Mouse (Mus musculus) embryonic facial prominence, embryonic 11.5 days (tissue): ENCODE measurements around the gene Mlxipl. TPM values are rescaled to one million over a fixed set of nuclear protein-coding genes. Genes with fewer than 3 reads are reported as not detected.
A peak's percentile ranks its signal among the peaks of the same experiment; 100 is the strongest.

Experiments used
- ATAC-seq: fragments of 200-750 bp; cut with Nextera tagmentation; replicated peaks from 2 replicates; pipeline ENCODE4 v1.8.0; 2017; ENCODE audit warnings: low read depth; ENCODE audit not compliant: insufficient number of reproducible peaks, low FRiP score, low TSS enrichment
- DNase-seq: peaks from one replicate; pipeline ENCODE4 v3.0.0-alpha.2; 2015; ENCODE audit warnings: low spot score
- H3K27ac ChIP-seq: fragments of 300-500 bp; sonication (generic); replicated peaks from 2 replicates; pipeline ENCODE4 v1.5.1; 2014; ENCODE audit warnings: mild to moderate bottlenecking, low read depth, low read length, control low read depth
- H3K27me3 ChIP-seq: fragments of 300-500 bp; sonication (generic); 2 replicates; pipeline ENCODE4 v1.6.1; 2014; ENCODE audit warnings: mild to moderate bottlenecking, low read length, moderate library complexity, mixed read lengths; ENCODE audit not compliant: control insufficient read depth, insufficient read depth
- H3K36me3 ChIP-seq: fragments of 300-500 bp; sonication (generic); replicated peaks from 2 replicates; pipeline ENCODE4 v1.6.1; 2014; ENCODE audit warnings: low read depth, mild to moderate bottlenecking, low read length, moderate library complexity, mixed read lengths; ENCODE audit not compliant: control insufficient read depth, insufficient read depth
- H3K4me1 ChIP-seq: fragments of 300-500 bp; sonication (generic); 2 replicates; pipeline ENCODE4 v1.6.1; 2014; ENCODE audit warnings: low read length, mixed read lengths; ENCODE audit not compliant: control insufficient read depth, insufficient read depth
- H3K4me2 ChIP-seq: fragments of 300-500 bp; sonication (generic); 2 replicates; pipeline ENCODE4 v1.6.1; 2014; ENCODE audit warnings: low read depth, mild to moderate bottlenecking, control low read depth, low read length, moderate library complexity
- H3K4me3 ChIP-seq: fragments of 300-500 bp; sonication (generic); 2 replicates; pipeline ENCODE4 v1.5.1; 2014; ENCODE audit warnings: low read depth, low read length, control low read depth
- H3K9ac ChIP-seq: fragments of 300-500 bp; sonication (generic); replicated peaks from 2 replicates; pipeline ENCODE4 v1.6.1; 2014; ENCODE audit warnings: mild to moderate bottlenecking, control low read depth, low read length
- H3K9me3 ChIP-seq: fragments of 300-500 bp; sonication (generic); replicated peaks from 2 replicates; pipeline ENCODE4 v1.6.1; 2016; ENCODE audit warnings: mild to moderate bottlenecking, low read length, inconsistent platforms, mixed read lengths; ENCODE audit not compliant: control insufficient read depth
- WGBS: fragments of 180-500 bp; shearing (Covaris S2); extraction: QIAGEN DNeasy Blood & Tissue Kit; methylation state at CpG from one replicate; pipeline ENCODE4 v1.1.7; 2014; 5-methylcytosine and 5-hydroxymethylcytosine counted together
- polyA plus RNA-seq: library from polyadenylated mRNA; unstranded; fragments of >200 nt; fragmentation: Nextera tagmentation; extraction: Ambion mirVana; gene quantifications from 2 replicates; pipeline ENCODE4 v1.2.1, GENCODE M21; 2014

The Mlxipl gene
- polyA plus RNA-seq, 1 experiment from 2014 or later = 1.9 TPM

DNA sequence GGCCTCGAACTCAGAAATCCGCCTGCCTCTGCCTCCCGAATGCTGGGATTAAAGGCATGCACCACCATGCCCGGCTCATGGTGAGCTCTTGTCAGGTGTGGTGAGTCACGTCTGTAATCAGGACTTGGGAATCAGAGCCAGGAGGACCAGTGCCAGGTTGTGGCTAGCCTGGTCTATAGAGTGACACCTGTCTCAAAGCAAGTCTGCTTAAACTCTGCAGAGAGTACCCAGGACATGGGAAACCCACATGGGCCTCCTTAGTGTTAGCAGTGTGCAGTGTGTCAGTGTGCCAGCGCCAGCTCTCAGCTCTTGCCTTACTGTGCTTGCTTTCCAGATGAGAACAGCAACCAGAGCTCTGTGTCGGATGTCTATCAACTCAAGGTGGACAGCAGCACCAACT, 89.9 kb downstream of the Mlxipl start:
- Histone ChIP-seq H3K4me2 (no peak overlapping the region), H3K4me1 (no peaks in the 10 kb centered on the region), H3K4me3 (no peak overlapping the region), H3K27me3 (no peaks in the 10 kb centered on the region), H3K27ac (no peak overlapping the region), H3K9me3 (no peaks in the 10 kb centered on the region), H3K36me3 (peaks cover 13% of the 10 kb centered on the region), H3K9ac (no peak overlapping the region)
- no peak for ATAC-seq
- DNase-seq = no peak
- 93% methylated on average over 7 of the region's 7 CpGs for WGBS

DNA sequence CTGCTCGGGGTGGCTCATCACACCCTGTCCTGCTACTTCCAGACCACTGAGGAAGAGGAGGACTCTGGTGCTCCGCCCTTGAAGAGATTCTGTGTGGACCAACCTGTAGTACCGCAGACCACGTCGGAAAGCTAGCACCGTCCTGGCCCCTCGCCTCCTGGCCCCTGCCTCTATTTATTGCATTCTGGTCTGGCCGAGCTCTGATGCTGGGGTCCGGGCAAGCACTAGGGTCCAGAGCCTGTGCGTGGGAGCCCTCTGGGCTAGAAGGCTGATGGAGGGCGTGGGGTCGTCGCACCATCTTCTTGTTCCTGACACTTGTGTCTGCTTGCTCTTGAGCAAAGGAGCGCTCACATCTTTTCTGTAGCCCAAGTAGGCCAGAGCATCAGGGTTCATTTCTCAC, 91.1 kb downstream of the Mlxipl start:
- Histone ChIP-seq H3K9ac (no peak overlapping the region), H3K27me3 (no peaks in the 10 kb centered on the region), H3K9me3 (no peaks in the 10 kb centered on the region), H3K4me3 (no peak overlapping the region), H3K4me1 (no peaks in the 10 kb centered on the region), H3K36me3 (peaks cover 13% of the 10 kb centered on the region), H3K4me2 (no peak overlapping the region), H3K27ac (no peak overlapping the region)
- WGBS = 92% methylated on average over 14 of the region's 14 CpGs
- ATAC-seq (no peak), DNase-seq (no peak)

GRCm38 (mm10) chr5:135181776-135182175, 92.1 kb downstream of the Mlxipl start:
- Histone ChIP-seq H3K9me3 (no peaks in the 10 kb centered on the region), H3K36me3 (peaks cover 13% of the 10 kb centered on the region), H3K9ac (no peak overlapping the region), H3K4me1 (no peaks in the 10 kb centered on the region), H3K27ac (no peak overlapping the region), H3K4me2 (no peak overlapping the region), H3K27me3 (no peaks in the 10 kb centered on the region), H3K4me3 (no peak overlapping the region)
- ATAC-seq (no peak), DNase-seq (no peak)
- WGBS = 77% methylated on average over 6 of the region's 6 CpGs

DNA sequence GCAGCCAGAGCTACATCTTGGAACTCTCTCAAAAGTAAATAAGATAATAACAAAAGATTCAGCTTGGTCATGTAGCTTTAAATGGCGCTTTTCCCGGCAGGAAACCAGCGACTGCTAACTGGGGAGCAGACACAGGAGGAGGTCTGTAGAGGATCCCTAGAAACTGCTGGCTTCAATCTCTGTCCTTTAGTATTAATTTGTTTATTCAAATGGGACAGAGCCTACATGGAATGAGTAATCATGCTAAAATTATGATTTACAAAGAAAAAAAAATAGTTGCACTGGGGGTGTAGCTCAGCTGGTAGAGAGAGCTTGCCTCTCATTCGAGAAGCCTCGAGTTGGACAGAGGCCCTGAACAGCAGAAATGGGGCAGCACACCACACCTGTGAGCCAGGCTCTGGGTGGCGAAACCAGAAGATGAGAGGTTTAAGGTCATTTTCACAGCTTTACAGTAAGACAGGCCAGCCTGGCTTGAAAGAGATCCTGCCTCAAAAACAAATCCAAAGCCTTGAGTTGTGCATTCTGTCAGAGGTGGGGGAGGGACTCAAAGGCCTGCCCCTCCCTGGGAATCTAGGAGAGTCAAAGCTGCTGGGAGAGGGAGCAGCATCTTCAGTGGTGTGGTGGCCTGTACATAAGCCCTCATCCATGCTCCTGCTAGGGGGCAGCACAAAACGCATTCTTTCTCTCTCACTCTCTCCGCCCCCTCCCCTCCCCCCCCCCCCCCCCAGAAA, 93.6 kb downstream of the Mlxipl start:
- Histone ChIP-seq H3K4me3 (no peak overlapping the region), H3K27me3 (no peaks in the 10 kb centered on the region), H3K36me3 (peaks cover 11% of the 10 kb centered on the region), H3K4me2 (no peak overlapping the region), H3K4me1 (no peaks in the 10 kb centered on the region), H3K9me3 (no peaks in the 10 kb centered on the region), H3K27ac (no peak overlapping the region), H3K9ac (no peak overlapping the region)
- ATAC-seq (no peak), DNase-seq (no peak)
- WGBS = 62% methylated on average over 8 of the region's 8 CpGs

GRCm38 (mm10) chr5:135185016-135185415, 95.3 kb downstream of the Mlxipl start:
- Histone ChIP-seq H3K4me3 (no peak overlapping the region), H3K36me3 (peaks cover 12% of the 10 kb centered on the region), H3K9ac (no peak overlapping the region), H3K4me2 (no peak overlapping the region), H3K4me1 (no peaks in the 10 kb centered on the region), H3K27me3 (no peaks in the 10 kb centered on the region), H3K9me3 (no peaks in the 10 kb centered on the region), H3K27ac (no peak overlapping the region)
- WGBS = 99% methylated on average over 3 of the region's 3 CpGs
- no peak for ATAC-seq
- DNase-seq = no peak

DNA sequence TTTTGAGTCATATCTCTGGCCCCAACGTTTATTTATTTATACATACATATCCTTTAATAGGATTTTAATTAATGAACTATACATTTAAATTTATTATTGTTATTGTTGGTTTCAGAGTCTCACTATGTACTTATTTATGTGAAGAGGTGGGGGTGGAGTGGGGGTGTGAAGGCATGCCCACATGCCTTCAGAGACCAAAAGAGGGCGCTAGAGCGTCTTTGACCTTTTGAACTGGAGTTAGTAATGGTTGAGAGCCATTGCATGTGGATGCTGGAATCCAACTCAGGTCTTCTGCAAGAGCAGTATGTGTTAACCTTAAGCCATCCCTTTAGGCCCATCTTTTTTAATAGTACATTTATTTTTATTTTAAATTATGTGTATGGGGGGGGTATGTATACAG, 95.9 kb downstream of the Mlxipl start:
- no peak for ATAC-seq
- Histone ChIP-seq H3K36me3 (peaks cover 6% of the 10 kb centered on the region), H3K4me2 (no peak overlapping the region), H3K27ac (no peak overlapping the region), H3K4me3 (no peak overlapping the region), H3K9ac (no peak overlapping the region), H3K9me3 (no peaks in the 10 kb centered on the region), H3K27me3 (no peaks in the 10 kb centered on the region), H3K4me1 (no peaks in the 10 kb centered on the region)
- DNase-seq = peak; percentile 34
- 28% methylated on average over 3 of the region's 3 CpGs for WGBS

- Histone ChIP-seq H3K27me3 (no peaks in the 10 kb centered on the region), H3K9ac (peak overlapping the region; percentile 100), H3K27ac (peak overlapping the region; percentile 99), H3K9me3 (no peaks in the 10 kb centered on the region), H3K4me1 (no peaks in the 10 kb centered on the region), H3K4me2 (peak overlapping the region; percentile 29), H3K4me3 (peak overlapping the region; percentile 100), H3K36me3 (peaks cover 3% of the 10 kb centered on the region)
- DNase-seq (no peak), ATAC-seq (no peak)
- WGBS = 25% methylated on average over 10 of the region's 10 CpGs
These were observed 96.5 kb downstream of the Mlxipl start for GRCm38 (mm10) chr5:135186231-135186620.

- peak within 1 kb of the TSS; percentile 100 for H3K9ac ChIP-seq
- peak within 1 kb of the TSS; percentile 100 for H3K4me3 ChIP-seq
- peak; percentile 98 for DNase-seq
- ATAC-seq = peak; percentile 95
- peak within 1 kb of the TSS; percentile 99 for H3K27ac ChIP-seq
- WGBS = under 1% methylated on average over 57 of the region's 57 CpGs
- peak within 1 kb of the TSS; percentile 58 for H3K4me2 ChIP-seq
- no peaks in the 10 kb centered on the region for H3K27me3 ChIP-seq
- H3K36me3 ChIP-seq = peaks cover 3% of the 10 kb centered on the region; the same call in 1 of the 2 replicates
- no peaks in the 10 kb centered on the region for H3K9me3 ChIP-seq
- H3K4me1 ChIP-seq = no peaks in the 10 kb centered on the region
These were observed 97.1 kb downstream of the Mlxipl start, which contains the start of gene Baz1b for GRCm38 (mm10) chr5:135186621-135187348. TSS of gene Baz1b (plus strand) at chr5:135187264.
